Mouse (Mus musculus): Measurements from ENCODE around the gene Kat6b.

GRCm38 (mm10) chr14:21599446-21600173, 118.4 kb downstream of the Kat6b start:
- TF ChIP-seq CHD2 (IDR thresholded peaks at IDR 0.05; ENCODE audit: low read length) (no peak), HCFC1 (IDR thresholded peaks at IDR 0.05; ENCODE audit: low read depth, low read length) (no peak), SMC3 (IDR thresholded peaks at IDR 0.05; ENCODE audit: low read depth, low read length) (no peak), PAX5 (IDR thresholded peaks at IDR 0.05; ENCODE audit: low read length) (no peak), CTCF (conservative IDR thresholded peaks at IDR 0.05 in 1 of 2, IDR thresholded peaks at IDR 0.05 in 1 of 2; ENCODE audit: low read depth in 2 of 2, low read length in 2 of 2) (no peak), POLR2A (IDR thresholded peaks at IDR 0.05; ENCODE audit: low read depth, low read length) (no peak), MAFK (IDR thresholded peaks at IDR 0.05; ENCODE audit: insufficient replicate concordance, low read length) (no peak), POLR2AphosphoS2 (IDR thresholded peaks at IDR 0.05; ENCODE audit: low read depth, low read length) (no peak), ZNF384 (IDR thresholded peaks at IDR 0.05; ENCODE audit: low read depth, low read length) (no peak), EP300 (IDR thresholded peaks at IDR 0.05; ENCODE audit: low read length) (no peak), RCOR1 (conservative IDR thresholded peaks at IDR 0.05; ENCODE audit: low read depth, low read length) (no peak), TBP (conservative IDR thresholded peaks at IDR 0.05; ENCODE audit: low read depth, low read length) (no peak), JUN (IDR thresholded peaks at IDR 0.05; ENCODE audit: insufficient read depth, low read depth, low read length) (no peak), USF2 (conservative IDR thresholded peaks at IDR 0.05; ENCODE audit: low read depth, low read length) (no peak)

Data from CH12.LX (cell line).